Mouse (Mus musculus): ENCODE data around the gene Otud3.

Gene Otud3

GRCm38 (mm10) chr4:138852961-138853360 is 60.8 kb downstream of the Otud3 start:
- no peak for DNase-seq (ENCODE audit: low spot score in 2 of 2)

DNA sequence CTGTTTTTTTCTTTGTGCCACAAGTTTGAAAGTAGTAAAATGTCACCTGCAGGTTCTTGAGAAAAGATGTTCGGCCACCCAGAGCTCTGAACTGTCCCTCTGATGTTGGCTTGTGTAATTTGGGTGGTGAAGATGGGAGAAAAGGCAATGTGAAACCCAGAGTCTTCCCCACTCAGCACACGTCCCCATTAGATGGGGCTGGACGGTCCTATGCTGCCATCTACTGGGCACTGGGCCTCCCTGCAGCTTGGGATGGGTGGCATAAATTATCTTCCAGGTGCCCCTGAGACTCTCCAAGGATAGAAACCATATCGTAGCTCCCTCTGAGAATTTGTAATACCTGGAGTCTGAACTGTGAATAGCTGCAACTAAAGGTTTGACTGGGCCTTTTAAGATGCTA is 62.3 kb downstream of the Otud3 start:
- DNase-seq (ENCODE audit: low spot score in 2 of 2), result peak; percentile 70 to 83

Data from cerebellum, postnatal 4 days (tissue).